Mouse (Mus musculus) CH12.LX (cell line): Measurements from ENCODE around the gene Tpd52l1. TPM values are rescaled to one million over a fixed set of nuclear protein-coding genes. Genes with fewer than 3 reads are reported as not detected.

Experiments used
- DNase-seq: peaks from one replicate; pipeline ENCODE4 v3.0.0-alpha.2; 2013; ENCODE audit errors: extremely low read depth
- H3K27ac ChIP-seq: 2 replicates; pipeline ENCODE4 v1.5.1; 2012; ENCODE audit warnings: low read depth, mild to moderate bottlenecking, control low read depth, moderate library complexity; ENCODE audit not compliant: insufficient read depth
- H3K27me3 ChIP-seq: replicated peaks from 2 replicates; pipeline ENCODE3; 2012; ENCODE audit warnings: inconsistent platforms
- H3K36me3 ChIP-seq, 2 experiments: replicated peaks in 1 of 2; 2 replicates each; pipeline versions ENCODE3 to v1.6.1; 2012; ENCODE audit warnings: inconsistent platforms in 1 of 2, low read length in 1 of 2, mild to moderate bottlenecking in 1 of 2, mixed read lengths in 1 of 2, moderate library complexity in 1 of 2; ENCODE audit not compliant: control insufficient read depth in 1 of 2, insufficient read depth in 1 of 2
- H3K4me1 ChIP-seq, 2 experiments: 2 replicates each; pipeline ENCODE4 v1.6.1; 2012; ENCODE audit warnings: inconsistent platforms in 1 of 2, moderate library complexity in 1 of 2; ENCODE audit not compliant: insufficient read depth in 2 of 2, control insufficient read depth in 1 of 2
- H3K4me2 ChIP-seq: 2 replicates; pipeline ENCODE4 v1.6.1; 2012; ENCODE audit warnings: low read depth, mild to moderate bottlenecking, control low read depth; ENCODE audit not compliant: poor library complexity, insufficient read depth, severe bottlenecking
- H3K4me3 ChIP-seq, 3 experiments: fragments of 150-350 bp in 1 of 3; sonication (generic) in 1 of 3; replicated peaks in 1 of 3; 2 replicates each; pipeline versions ENCODE3 to v1.5.1; 2011 to 2012; ENCODE audit warnings: low read depth in 2 of 3, low read length in 2 of 3, mild to moderate bottlenecking in 2 of 3, moderate library complexity in 2 of 3, control low read depth in 1 of 3, improper control_type of control experiment in 1 of 3, inconsistent platforms in 1 of 3, mixed read lengths in 1 of 3; ENCODE audit not compliant: poor library complexity in 1 of 3
- H3K79me2 ChIP-seq: replicated peaks from 2 replicates; pipeline ENCODE4 v1.6.1; 2012; ENCODE audit warnings: mild to moderate bottlenecking, moderate library complexity; ENCODE audit not compliant: control insufficient read depth, poor library complexity, insufficient read depth, severe bottlenecking; ENCODE audit errors: extremely low read depth
- H3K9ac ChIP-seq: 2 replicates; pipeline ENCODE4 v1.6.1; 2012; ENCODE audit warnings: low read depth, mild to moderate bottlenecking, control low read depth, moderate library complexity; ENCODE audit not compliant: insufficient read depth
- H3K9me3 ChIP-seq: replicated peaks from 2 replicates; pipeline ENCODE3; 2012; ENCODE audit warnings: low read length, inconsistent platforms, mixed read lengths
- BHLHE40 ChIP-seq: IDR thresholded peaks from 2 replicates; pipeline ENCODE4 v1.6.1; 2011; ENCODE audit warnings: mild to moderate bottlenecking, low read depth, low read length, improper control_type of control experiment
- CHD2 ChIP-seq: IDR thresholded peaks from 2 replicates; pipeline ENCODE4 v1.6.1; 2011; ENCODE audit warnings: low read length, improper control_type of control experiment
- CTCF ChIP-seq, 2 experiments: IDR thresholded peaks in 1 of 2; conservative IDR thresholded peaks in 1 of 2; 2 replicates each; pipeline ENCODE4 v1.5.1; 2011 to 2012; ENCODE audit warnings: low read depth in 2 of 2, low read length in 2 of 2, improper control_type of control experiment in 1 of 2, inconsistent platforms in 1 of 2, mild to moderate bottlenecking in 1 of 2, moderate library complexity in 1 of 2
- E2F4 ChIP-seq: IDR thresholded peaks from 2 replicates; pipeline ENCODE4 v1.6.1; 2011; ENCODE audit warnings: low read depth, low read length, improper control_type of control experiment; ENCODE audit not compliant: insufficient replicate concordance
- ELF1 ChIP-seq: IDR thresholded peaks from 2 replicates; pipeline ENCODE4 v1.6.1; 2014; ENCODE audit warnings: low read depth, mild to moderate bottlenecking, inconsistent platforms, low read length, improper control_type of control experiment
- ETS1 ChIP-seq: conservative IDR thresholded peaks from 2 replicates; pipeline ENCODE4 v1.6.1; 2012; ENCODE audit warnings: low read depth, mild to moderate bottlenecking, inconsistent platforms, low read length, improper control_type of control experiment, moderate library complexity
- JUN ChIP-seq: IDR thresholded peaks from 2 replicates; pipeline ENCODE4 v1.6.1; 2011; ENCODE audit warnings: low read depth, mild to moderate bottlenecking, low read length, improper control_type of control experiment, moderate library complexity; ENCODE audit not compliant: insufficient read depth
- KAT2A ChIP-seq: IDR thresholded peaks from 2 replicates; pipeline ENCODE4 v1.6.1; 2012; ENCODE audit warnings: low read length, improper control_type of control experiment, inconsistent platforms; ENCODE audit not compliant: insufficient replicate concordance
- MAX ChIP-seq: IDR thresholded peaks from 2 replicates; pipeline ENCODE4 v1.6.1; 2011; ENCODE audit warnings: low read length, improper control_type of control experiment
- NELFE ChIP-seq: IDR thresholded peaks from 2 replicates; pipeline ENCODE4 v1.6.1; 2011; ENCODE audit warnings: low read depth, low read length, improper control_type of control experiment
- RAD21 ChIP-seq: IDR thresholded peaks from 2 replicates; pipeline ENCODE4 v1.6.1; 2011; ENCODE audit warnings: low read depth, mild to moderate bottlenecking, low read length, improper control_type of control experiment, moderate library complexity
- RCOR1 ChIP-seq: conservative IDR thresholded peaks from 2 replicates; pipeline ENCODE4 v1.6.1; 2012; ENCODE audit warnings: low read depth, mild to moderate bottlenecking, inconsistent platforms, low read length, improper control_type of control experiment
- TCF12 ChIP-seq: IDR thresholded peaks from 2 replicates; pipeline ENCODE4 v1.6.1; 2014; ENCODE audit warnings: low read depth, mild to moderate bottlenecking, inconsistent platforms, low read length, improper control_type of control experiment
- ZKSCAN1 ChIP-seq: IDR thresholded peaks from 2 replicates; pipeline ENCODE4 v1.6.1; 2012; ENCODE audit warnings: low read depth, inconsistent platforms, low read length, improper control_type of control experiment, borderline replicate concordance
- ZMIZ1 ChIP-seq: IDR thresholded peaks from 2 replicates; pipeline ENCODE4 v1.6.1; 2012; ENCODE audit warnings: low read depth, mild to moderate bottlenecking, inconsistent platforms, low read length, improper control_type of control experiment
- ZNF384 ChIP-seq: IDR thresholded peaks from 2 replicates; pipeline ENCODE4 v1.6.1; 2012; ENCODE audit warnings: low read depth, low read length, improper control_type of control experiment, inconsistent platforms
- dilution Hi-C: fragments of 300-500 bp; cut with MboI; formaldehyde crosslinking; loops from 2 replicates; pipeline ENCODE4 v1.14.3; 2020; ENCODE audit warnings: low sequenced_read_pairs; ENCODE audit not compliant: extremely low pct_unique_long_range_greater_than_20kb, extremely low pct_ligation_motif_present
- in situ Hi-C: fragments of 300-500 bp; cut with MboI; formaldehyde crosslinking; loops from 3 replicates; pipeline ENCODE4 v1.14.3; 2019; ENCODE audit warnings: low sequenced_read_pairs, low pct_ligation_motif_present, low pct_unique_long_range_greater_than_20kb, mixed read lengths
- polyA plus RNA-seq: library from polyadenylated mRNA; unstranded; fragments of >175 nt; gene quantifications from 2 replicates; pipeline ENCODE4 v1.2.1, GENCODE M21; 2012; ENCODE audit warnings: low read depth; ENCODE audit not compliant: insufficient read length
- total RNA-seq, 2 experiments: library from RNA; depleted of rRNA; stranded (reverse); fragments of 300-350 nt in 1 of 2; fragments of >200 nt in 1 of 2; gene quantifications; 2 replicates each; pipeline ENCODE4 v1.2.3; 2012 to 2014

Gene Tpd52l1
- total and polyA plus RNA-seq, 3 experiments, result not detected

DNA sequence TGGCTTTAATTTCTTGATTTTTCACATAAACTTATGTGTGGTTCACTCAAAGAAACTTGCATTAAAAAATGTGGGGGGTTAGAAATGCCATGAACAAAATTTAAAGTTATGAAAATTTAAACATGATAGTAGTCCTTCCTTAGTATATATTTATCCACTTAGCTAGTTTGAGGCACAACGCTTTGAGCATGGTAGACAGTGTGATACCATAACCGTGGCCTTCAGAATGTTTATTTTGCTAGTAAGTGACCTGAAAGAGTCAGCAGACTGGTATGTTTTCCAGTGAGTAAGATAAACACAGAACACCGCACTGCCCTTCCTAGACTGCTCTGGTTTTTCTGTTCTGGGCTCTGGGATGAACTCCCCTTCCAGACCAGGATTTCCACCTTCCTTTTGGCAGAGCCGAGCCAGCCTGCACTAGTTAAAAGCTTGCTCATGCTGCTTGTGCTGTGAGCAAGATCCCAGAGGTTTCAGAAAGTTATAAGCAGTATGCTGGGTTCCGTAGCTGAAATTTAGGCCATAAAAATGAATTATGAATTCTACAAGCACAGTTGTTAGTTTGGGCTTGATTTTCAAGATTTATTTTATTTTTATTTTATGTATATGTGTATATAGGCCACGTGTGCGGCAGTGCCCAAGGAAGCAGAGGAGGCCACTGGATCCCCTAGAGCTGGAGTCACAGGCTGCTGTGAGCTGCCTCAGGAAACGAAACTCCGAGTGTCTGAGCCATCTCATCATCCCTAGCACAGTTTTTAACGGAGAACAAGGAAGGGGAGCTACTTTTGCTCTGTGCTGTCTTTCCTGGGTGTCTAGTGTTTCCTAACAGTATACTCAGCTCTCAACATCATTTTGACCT is 21.5 kb upstream of the Tpd52l1 start:
- H3K79me2 ChIP-seq, result no peaks in the 10 kb centered on the region
- TF ChIP-seq RCOR1 (no peak), ZKSCAN1 (no peak), ELF1 (no peak), ETS1 (no peak), TCF12 (no peak), ZNF384 (no peak), KAT2A (no peak)
- H3K4me3 ChIP-seq, result no peak overlapping the region
- H3K9ac ChIP-seq, result no peak overlapping the region
- dilution Hi-C loops (no loop called here), in situ Hi-C loops (no loop called here)
- H3K36me3 ChIP-seq, result no peaks in the 10 kb centered on the region
- no peak overlapping the region for H3K4me2 ChIP-seq
- DNase-seq, result no peak
- H3K4me1 ChIP-seq, result no peaks in the 10 kb centered on the region
- no peaks in the 10 kb centered on the region for H3K27me3 ChIP-seq
- H3K27ac ChIP-seq, result no peak overlapping the region
- H3K9me3 ChIP-seq, result no peaks in the 10 kb centered on the region

DNA sequence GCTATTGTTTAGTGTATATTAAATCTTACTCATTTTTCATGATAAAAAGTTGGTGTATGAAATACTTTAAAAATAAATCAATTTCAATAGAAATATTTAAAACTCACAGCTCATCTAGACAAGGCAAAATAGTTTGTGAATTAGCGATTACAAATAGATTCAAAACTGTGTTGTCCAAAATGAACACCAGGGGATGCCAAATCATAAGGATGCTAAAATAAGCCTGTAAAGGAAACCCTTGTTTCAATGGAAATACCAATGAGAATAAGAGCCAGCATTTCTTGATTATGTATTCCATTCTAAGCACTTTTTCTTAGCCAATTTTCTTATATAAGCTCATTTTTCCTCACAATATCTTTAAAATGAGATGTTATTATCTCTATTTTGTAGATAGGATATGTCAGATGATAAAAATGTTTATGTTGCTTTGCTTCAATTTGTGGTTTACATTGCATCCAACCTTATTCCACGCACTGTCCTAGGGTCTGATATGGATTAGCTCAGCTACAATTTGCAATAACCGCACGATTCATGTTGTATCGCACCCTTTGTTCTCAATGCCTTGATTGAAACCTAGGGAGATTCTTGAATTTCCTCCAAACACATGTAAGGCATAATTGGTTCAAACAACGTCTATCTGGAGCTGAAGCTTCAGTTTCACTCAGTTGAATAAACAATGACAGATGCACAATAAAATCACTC is 20.2 kb upstream of the Tpd52l1 start:
- Histone ChIP-seq H3K4me3 (no peak overlapping the region), H3K36me3 (no peaks in the 10 kb centered on the region), H3K9ac (no peak overlapping the region), H3K4me2 (no peak overlapping the region), H3K27ac (no peak overlapping the region), H3K27me3 (no peaks in the 10 kb centered on the region), H3K9me3 (no peaks in the 10 kb centered on the region), H3K4me1 (no peaks in the 10 kb centered on the region), H3K79me2 (no peaks in the 10 kb centered on the region)
- peak; percentile 20 for DNase-seq
- in situ Hi-C loops (no loop called here), dilution Hi-C loops (no loop called here)
- TF ChIP-seq RAD21, result peak; percentile 63
- TF ChIP-seq CTCF (conservative IDR thresholded peaks at IDR 0.05 in 1 of 2, IDR thresholded peaks at IDR 0.05 in 1 of 2; ENCODE audit: low read depth in 2 of 2, low read length in 2 of 2), result peak in 1 of 2 experiments; percentile 45; a peak in 3 of 4 replicates
- TF ChIP-seq E2F4, result no peak
- no peak for TF ChIP-seq CHD2

DNA sequence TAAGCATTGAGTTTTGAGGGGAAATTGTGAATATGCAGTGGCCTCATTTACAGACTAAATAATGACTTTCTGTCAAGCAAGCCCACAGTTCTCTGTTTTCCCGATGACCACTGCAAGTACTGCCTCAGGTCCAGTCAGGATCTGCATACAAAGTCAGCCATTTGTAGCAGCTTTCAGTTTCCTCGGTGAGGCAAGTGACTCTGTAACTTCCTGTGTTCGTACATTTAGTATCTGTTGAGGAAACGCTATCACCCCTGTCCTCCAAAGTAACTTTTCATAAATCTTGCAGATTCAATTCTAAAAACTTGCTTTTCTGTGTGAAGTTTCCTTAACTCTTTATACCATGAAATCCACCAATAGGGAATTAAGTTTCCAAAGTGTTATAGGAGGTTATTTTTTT is 19.7 kb upstream of the Tpd52l1 start:
- peak overlapping the region; percentile 29; the same call in 1 of the 2 replicates for H3K4me2 ChIP-seq
- dilution Hi-C loops, result no loop called here

More for the DNA sequence above, 19.7 kb upstream of the Tpd52l1 start:
- no peaks in the 10 kb centered on the region for H3K36me3 ChIP-seq
- H3K9me3 ChIP-seq, result no peaks in the 10 kb centered on the region
- no peaks in the 10 kb centered on the region for H3K4me1 ChIP-seq
- in situ Hi-C loops, result no loop called here
- no peak overlapping the region for H3K27ac ChIP-seq
- H3K27me3 ChIP-seq, result no peaks in the 10 kb centered on the region
- H3K9ac ChIP-seq, result no peak overlapping the region
- no peak overlapping the region for H3K4me3 ChIP-seq
- DNase-seq, result peak; percentile 9
- TF ChIP-seq BHLHE40 (no peak), NELFE (no peak), ZMIZ1 (no peak), JUN (no peak), MAX (no peak)
- TF ChIP-seq, all 38 proteins: peak for 0
- no peaks in the 10 kb centered on the region for H3K79me2 ChIP-seq
